Mouse (Mus musculus): ENCODE measurements around the gene Dpp6. TPM values are rescaled to one million over a fixed set of nuclear protein-coding genes. Genes with fewer than 3 reads are reported as not detected.
"Not testable (repeated sequence)": the region's sequence is repeated elsewhere in the genome, so short reads cannot be mapped to it uniquely, and the experiment has no call there.

Gene Dpp6
- total RNA-seq, 2 experiments from 2014 or later, result 171 to 189 TPM

- DNase-seq (ENCODE audit: low spot score in 2 of 2), result no peak
- intact Hi-C loops (cut with DNase I), result loop anchor here (5.0 kb wide), 1 partner anchor 338 kb away; no protein-coding TSS in a partner anchor
Measured at GRCm38 (mm10) chr5:27415518-27415917, 598.5 kb downstream of the Dpp6 start.

- intact Hi-C loops (cut with DNase I), result loop anchor here (5.0 kb wide), 1 partner anchor 339 kb away; no protein-coding TSS in a partner anchor
- no peak for DNase-seq (ENCODE audit: low spot score in 2 of 2)
Measured at GRCm38 (mm10) chr5:27416571-27416970, 599.6 kb downstream of the Dpp6 start.

- DNase-seq (ENCODE audit: low spot score in 2 of 2), result peak; percentile 15
- intact Hi-C loops (cut with DNase I), result loop anchor here (5.0 kb wide), 1 partner anchor 340 kb away; no protein-coding TSS in a partner anchor
Measured at GRCm38 (mm10) chr5:27417398-27417797, 600.4 kb downstream of the Dpp6 start.

- DNase-seq (ENCODE audit: low spot score in 2 of 2), result no peak
- intact Hi-C loops (cut with DNase I), result loop anchor here (5.0 kb wide), 1 partner anchor 342 kb away; no protein-coding TSS in a partner anchor
Measured at GRCm38 (mm10) chr5:27418856-27419255, 601.9 kb downstream of the Dpp6 start.

GRCm38 (mm10) chr5:27421090-27421635 is 604.2 kb downstream of the Dpp6 start:
- DNase-seq (ENCODE audit: low spot score in 2 of 2), result no peak
- intact Hi-C loops (cut with DNase I), result no loop called here

GRCm38 (mm10) chr5:27423766-27424165 is 606.8 kb downstream of the Dpp6 start:
- no peak for DNase-seq (ENCODE audit: low spot score in 2 of 2)
- intact Hi-C loops (cut with DNase I), result no loop called here

GRCm38 (mm10) chr5:27424484-27425080 is 607.6 kb downstream of the Dpp6 start:
- intact Hi-C loops (cut with DNase I), result no loop called here
- no peak for DNase-seq (ENCODE audit: low spot score in 2 of 2)

GRCm38 (mm10) chr5:27426200-27426599 is 609.2 kb downstream of the Dpp6 start:
- intact Hi-C loops (cut with DNase I), result no loop called here
- DNase-seq (ENCODE audit: low spot score in 2 of 2), result no peak

- intact Hi-C loops (cut with DNase I), result no loop called here
- DNase-seq (ENCODE audit: low spot score in 2 of 2), result no peak
Measured at GRCm38 (mm10) chr5:27433584-27433983, 616.6 kb downstream of the Dpp6 start.

- intact Hi-C loops (cut with DNase I), result no loop called here
- no peak for DNase-seq (ENCODE audit: low spot score in 2 of 2)
Measured at GRCm38 (mm10) chr5:27453201-27453845, 636.3 kb downstream of the Dpp6 start.

GRCm38 (mm10) chr5:27454386-27454785 is 637.4 kb downstream of the Dpp6 start:
- DNase-seq (ENCODE audit: low spot score in 2 of 2), result no peak
- intact Hi-C loops (cut with DNase I), result no loop called here

- peak in 1 of 2 experiments; percentile 9 for DNase-seq (ENCODE audit: low spot score in 2 of 2)
Measured at GRCm38 (mm10) chr5:27456981-27457380, 640.0 kb downstream of the Dpp6 start.

GRCm38 (mm10) chr5:27457686-27458085 is 640.7 kb downstream of the Dpp6 start:
- no peak for DNase-seq (ENCODE audit: low spot score in 2 of 2)
- intact Hi-C loops (cut with DNase I), result no loop called here

More at GRCm38 (mm10) chr5:27456981-27457380, 640.0 kb downstream of the Dpp6 start:
- intact Hi-C loops (cut with DNase I), result no loop called here

- intact Hi-C loops (cut with DNase I), result no loop called here
Measured at GRCm38 (mm10) chr5:27474964-27475465, 658.0 kb downstream of the Dpp6 start.

GRCm38 (mm10) chr5:27481706-27482105 is 664.7 kb downstream of the Dpp6 start:
- DNase-seq (ENCODE audit: low spot score in 2 of 2), result no peak
- intact Hi-C loops (cut with DNase I), result no loop called here

More at GRCm38 (mm10) chr5:27474964-27475465, 658.0 kb downstream of the Dpp6 start:
- no peak for DNase-seq (ENCODE audit: low spot score in 2 of 2)

GRCm38 (mm10) chr5:27486138-27486537 is 669.1 kb downstream of the Dpp6 start:
- intact Hi-C loops (cut with DNase I), result no loop called here
- no peak for DNase-seq (ENCODE audit: low spot score in 2 of 2)

- DNase-seq (ENCODE audit: low spot score in 2 of 2), result no peak
- intact Hi-C loops (cut with DNase I), result no loop called here
Measured at GRCm38 (mm10) chr5:27490942-27491341, 673.9 kb downstream of the Dpp6 start.

GRCm38 (mm10) chr5:27501338-27501737 is 684.3 kb downstream of the Dpp6 start, which contains the start of gene Speer4b:
TSS of gene Speer4b (minus strand) at chr5:27501438.
- intact Hi-C loops (cut with DNase I); DNase-seq (ENCODE audit: low spot score in 2 of 2): not testable (repeated sequence)

- intact Hi-C loops (cut with DNase I), result no loop called here
- no peak for DNase-seq (ENCODE audit: low spot score in 2 of 2)
Measured at GRCm38 (mm10) chr5:27518716-27519115, 701.7 kb downstream of the Dpp6 start.

- DNase-seq (ENCODE audit: low spot score in 2 of 2), result no peak
- intact Hi-C loops (cut with DNase I), result no loop called here
Measured at GRCm38 (mm10) chr5:27526906-27527305, 709.9 kb downstream of the Dpp6 start.
